Mouse (Mus musculus) kidney, postnatal 0 days (tissue): ENCODE measurements at regions not wholly inside any gene's neighbourhood (a gene's known extent, or its start where the extent isn't known, plus 50 kb on each side); places are given as distances from the start of the nearest gene placed in this dataset.

ENCODE experiments used
- ATAC-seq: fragments of 200-750 bp; cut with Nextera tagmentation; replicated peaks from 2 replicates; pipeline ENCODE4 v1.8.0; 2017; ENCODE audit warnings: low read depth, moderate number of reproducible peaks, moderate TSS enrichment, moderate library complexity; ENCODE audit not compliant: low FRiP score
- DNase-seq: peaks from one replicate; pipeline ENCODE4 v3.0.0-alpha.2; 2016; ENCODE audit warnings: low spot score
- H3K27ac ChIP-seq: fragments of 300-500 bp; sonication (generic); 2 replicates; pipeline ENCODE4 v1.5.1; 2014; ENCODE audit warnings: mild to moderate bottlenecking
- H3K27me3 ChIP-seq: fragments of 300-500 bp; sonication (generic); 2 replicates; pipeline ENCODE4 v1.6.1; 2014; ENCODE audit warnings: low read length, mixed read lengths; ENCODE audit not compliant: insufficient read depth
- H3K36me3 ChIP-seq: fragments of 300-500 bp; sonication (generic); 2 replicates; pipeline ENCODE4 v1.6.1; 2014; ENCODE audit warnings: low read length, mixed read lengths; ENCODE audit not compliant: insufficient read depth
- H3K4me1 ChIP-seq: fragments of 300-500 bp; sonication (generic); replicated peaks from 2 replicates; pipeline ENCODE4 v1.6.1; 2014; ENCODE audit warnings: antibody characterized with exemption, low read length, mixed read lengths; ENCODE audit not compliant: insufficient read depth
- H3K4me2 ChIP-seq: fragments of 300-500 bp; sonication (generic); 2 replicates; pipeline ENCODE4 v1.6.1; 2014; ENCODE audit warnings: mild to moderate bottlenecking, low read length, moderate library complexity, mixed read lengths
- H3K4me3 ChIP-seq: fragments of 300-500 bp; sonication (generic); replicated peaks from 2 replicates; pipeline ENCODE4 v1.5.1; 2014; ENCODE audit warnings: low read depth, low read length
- H3K9ac ChIP-seq: fragments of 300-500 bp; sonication (generic); 2 replicates; pipeline ENCODE4 v1.6.1; 2014; ENCODE audit warnings: low read depth, low read length
- H3K9me3 ChIP-seq: fragments of 300-500 bp; sonication (generic); replicated peaks from 2 replicates; pipeline ENCODE4 v1.6.1; 2016; ENCODE audit warnings: low read length, inconsistent platforms, mixed read lengths
- CTCF ChIP-seq: IDR thresholded peaks from 2 replicates; pipeline ENCODE4 v1.5.1; 2016; ENCODE audit warnings: antibody characterized with exemption, low read depth, mild to moderate bottlenecking, moderate library complexity
- WGBS: fragments of 180-500 bp; shearing (Covaris S2); extraction: QIAGEN DNeasy Blood & Tissue Kit; methylation state at CpG from one replicate; pipeline ENCODE4 v1.1.7; 2014; 5-methylcytosine and 5-hydroxymethylcytosine counted together

- H3K27ac ChIP-seq, result no peak overlapping the region
- H3K36me3 ChIP-seq, result no peaks in the 10 kb centered on the region
- WGBS, result 49% methylated on average over 13 of the region's 13 CpGs
- H3K4me3 ChIP-seq, result no peak overlapping the region
- ATAC-seq (no peak), DNase-seq (no peak)
- no peak for TF ChIP-seq CTCF
- H3K9ac ChIP-seq, result no peak overlapping the region
- H3K27me3 ChIP-seq, result no peaks in the 10 kb centered on the region
- H3K4me2 ChIP-seq, result 0 out of 2 replicates have a peak overlapping the region, but pooled peaks have one; percentile 13
- H3K4me1 ChIP-seq, result no peaks in the 10 kb centered on the region
- no peaks in the 10 kb centered on the region for H3K9me3 ChIP-seq
Observed at GRCm38 (mm10) chr10:92555727-92556525, 166.3 kb downstream of the Nedd1 start.

GRCm38 (mm10) chr10:92553966-92554365 is 168.3 kb downstream of the Nedd1 start:
- Histone ChIP-seq H3K9me3 (no peaks in the 10 kb centered on the region), H3K36me3 (no peaks in the 10 kb centered on the region), H3K4me3 (no peak overlapping the region), H3K4me1 (no peaks in the 10 kb centered on the region), H3K4me2 (no peak overlapping the region), H3K27ac (no peak overlapping the region), H3K27me3 (no peaks in the 10 kb centered on the region), H3K9ac (no peak overlapping the region)
- DNase-seq (no peak), ATAC-seq (no peak)
- no peak for TF ChIP-seq CTCF
- WGBS, result 80% methylated on average over 3 of the region's 3 CpGs

- TF ChIP-seq CTCF, result no peak
- Histone ChIP-seq H3K4me3 (no peak overlapping the region), H3K9me3 (no peaks in the 10 kb centered on the region), H3K9ac (no peak overlapping the region), H3K36me3 (no peaks in the 10 kb centered on the region), H3K4me1 (no peaks in the 10 kb centered on the region), H3K27ac (no peak overlapping the region), H3K4me2 (no peak overlapping the region), H3K27me3 (no peaks in the 10 kb centered on the region)
- WGBS, result 55% methylated on average over 4 of the region's 4 CpGs
- DNase-seq (no peak), ATAC-seq (no peak)
Observed at GRCm38 (mm10) chr10:92548875-92549586, 173.2 kb downstream of the Nedd1 start.

- WGBS, result 83% methylated on average over 4 of the region's 4 CpGs
- TF ChIP-seq CTCF, result no peak
Observed at GRCm38 (mm10) chr10:92538433-92538832, 183.8 kb downstream of the Nedd1 start.

GRCm38 (mm10) chr10:92516886-92517285 is 205.3 kb downstream of the Nedd1 start:
- Histone ChIP-seq H3K9me3 (no peaks in the 10 kb centered on the region), H3K4me2 (no peak overlapping the region), H3K9ac (no peak overlapping the region), H3K27me3 (no peaks in the 10 kb centered on the region), H3K4me3 (no peak overlapping the region), H3K4me1 (0 out of 2 replicates have a peak, but pooled peaks cover 5% of the 10 kb centered on the region), H3K27ac (no peak overlapping the region), H3K36me3 (no peaks in the 10 kb centered on the region)
- WGBS, result 81% methylated on average over 5 of the region's 5 CpGs
- no peak for DNase-seq
- TF ChIP-seq CTCF, result no peak
- ATAC-seq, result no peak

More at GRCm38 (mm10) chr10:92538433-92538832, 183.8 kb downstream of the Nedd1 start:
- Histone ChIP-seq H3K4me2 (no peak overlapping the region), H3K9ac (no peak overlapping the region), H3K27ac (no peak overlapping the region), H3K36me3 (no peaks in the 10 kb centered on the region), H3K27me3 (no peaks in the 10 kb centered on the region), H3K4me1 (no peaks in the 10 kb centered on the region), H3K9me3 (no peaks in the 10 kb centered on the region), H3K4me3 (no peak overlapping the region)
- no peak for DNase-seq
- no peak for ATAC-seq

GRCm38 (mm10) chr10:92511769-92512168 is 210.5 kb downstream of the Nedd1 start:
- WGBS, result 34% methylated on average over 7 of the region's 7 CpGs
- Histone ChIP-seq H3K9ac (no peak overlapping the region), H3K9me3 (no peaks in the 10 kb centered on the region), H3K27ac (no peak overlapping the region), H3K36me3 (no peaks in the 10 kb centered on the region), H3K4me3 (no peak overlapping the region), H3K4me2 (no peak overlapping the region), H3K27me3 (no peaks in the 10 kb centered on the region), H3K4me1 (0 out of 2 replicates have a peak, but pooled peaks cover 5% of the 10 kb centered on the region)
- DNase-seq (peak; percentile 83), ATAC-seq (peak; percentile 46; the same call in 1 of the 2 replicates)
- TF ChIP-seq CTCF, result no peak
